Mouse (Mus musculus) lung, embryonic 14.5 days (tissue): ENCODE results near the gene Gdi1. TPM values are rescaled to one million over a fixed set of nuclear protein-coding genes. Genes with fewer than 3 reads are reported as not detected.
A peak's percentile ranks its signal among the peaks of the same experiment; 100 is the strongest.

Source experiments
- ATAC-seq: fragments of 200-750 bp; cut with Nextera tagmentation; 2 replicates; pipeline ENCODE4 v1.8.0; 2017; ENCODE audit warnings: mild to moderate bottlenecking, moderate TSS enrichment, moderate library complexity; ENCODE audit not compliant: insufficient read depth
- DNase-seq: peaks from one replicate; pipeline ENCODE4 v3.0.0-alpha.2; 2015
- H3K27ac ChIP-seq: fragments of 300-500 bp; sonication (generic); 2 replicates; pipeline ENCODE4 v1.5.1; 2014; ENCODE audit warnings: low read depth, mild to moderate bottlenecking, moderate library complexity
- H3K27me3 ChIP-seq: fragments of 300-500 bp; sonication (generic); 2 replicates; pipeline ENCODE4 v1.6.1; 2014; ENCODE audit warnings: low read length, control low read depth; ENCODE audit not compliant: insufficient read depth
- H3K36me3 ChIP-seq: fragments of 300-500 bp; sonication (generic); 2 replicates; pipeline ENCODE4 v1.6.1; 2014; ENCODE audit warnings: control low read depth; ENCODE audit not compliant: insufficient read depth
- H3K4me1 ChIP-seq: fragments of 300-500 bp; sonication (generic); 2 replicates; pipeline ENCODE4 v1.6.1; 2014; ENCODE audit warnings: antibody characterized with exemption, control low read depth; ENCODE audit not compliant: insufficient read depth
- H3K4me2 ChIP-seq: fragments of 300-500 bp; sonication (generic); 2 replicates; pipeline ENCODE4 v1.6.1; 2014; ENCODE audit warnings: mild to moderate bottlenecking
- H3K4me3 ChIP-seq: fragments of 300-500 bp; sonication (generic); 2 replicates; pipeline ENCODE4 v1.5.1; 2014; ENCODE audit warnings: low read depth, low read length
- H3K9ac ChIP-seq: fragments of 300-500 bp; sonication (generic); 2 replicates; pipeline ENCODE4 v1.6.1; 2014
- H3K9me3 ChIP-seq: fragments of 300-500 bp; sonication (generic); 2 replicates; pipeline ENCODE4 v1.6.1; 2016; ENCODE audit warnings: low read depth, low read length, control low read depth
- CTCF ChIP-seq: IDR thresholded peaks from 2 replicates; pipeline ENCODE4 v1.5.1; 2016; ENCODE audit warnings: antibody characterized with exemption, low read depth
- WGBS: fragments of 180-500 bp; shearing (Covaris S2); extraction: QIAGEN DNeasy Blood & Tissue Kit; methylation state at CpG from one replicate; pipeline ENCODE4 v1.1.7; 2014; 5-methylcytosine and 5-hydroxymethylcytosine counted together
- polyA plus RNA-seq: library from polyadenylated mRNA; unstranded; fragments of >200 nt; fragmentation: Nextera tagmentation; extraction: Ambion mirVana; gene quantifications from 2 replicates; pipeline ENCODE4 v1.2.1, GENCODE M21; 2014

Gdi1 gene
- 142 and 156 TPM in 2 replicates for polyA plus RNA-seq

DNA sequence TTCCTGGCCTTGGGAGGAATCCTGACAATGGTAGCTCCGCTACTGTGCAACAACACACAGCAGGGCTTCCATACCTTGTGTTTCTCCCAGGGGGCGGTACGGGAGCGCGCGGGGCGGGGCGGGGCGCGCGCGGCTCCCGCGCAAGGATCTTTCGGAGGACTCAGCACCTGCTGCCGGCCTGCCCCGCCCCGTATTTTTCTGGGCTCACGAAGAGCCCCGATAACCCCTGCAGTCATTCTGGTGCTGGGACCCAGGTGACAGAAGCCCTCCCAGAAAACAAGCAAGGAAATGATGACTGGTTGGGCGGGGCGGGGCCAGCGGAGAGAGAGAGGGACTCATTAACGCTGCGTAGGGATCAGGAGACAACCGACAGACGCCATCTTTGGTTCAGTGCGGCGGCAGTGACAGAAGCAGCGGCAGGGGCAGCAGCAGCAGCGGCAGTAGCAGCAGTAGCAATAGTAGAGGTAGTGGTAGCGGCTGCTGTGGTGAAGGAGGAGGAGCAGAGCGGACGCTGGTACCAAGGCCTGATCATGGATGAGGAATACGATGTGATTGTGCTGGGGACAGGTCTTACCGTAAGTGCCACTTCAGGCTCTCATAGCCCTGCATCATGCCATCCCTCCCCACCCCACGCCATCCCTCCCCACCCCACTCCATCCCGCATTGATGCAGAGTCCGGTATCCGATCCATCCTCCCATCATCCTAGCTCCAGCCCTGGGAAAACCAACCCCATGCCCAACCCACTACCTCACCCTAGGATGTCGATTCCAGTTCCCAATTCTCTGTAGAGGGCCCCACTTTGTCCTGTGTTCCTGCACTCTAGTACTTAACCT lies at the start of gene Gdi1:
Gene Gdi1 (plus strand): TSS at position 132 of the 834 bp plus-strand sequence.
- Histone ChIP-seq H3K27me3 (no peaks in the 10 kb centered on the region), H3K9ac (peak within 1 kb of the TSS; percentile 59), H3K4me1 (no peaks in the 10 kb centered on the region), H3K9me3 (no peaks in the 10 kb centered on the region), H3K4me2 (peak within 1 kb of the TSS; percentile 69), H3K27ac (peak within 1 kb of the TSS; percentile 81), H3K4me3 (peak within 1 kb of the TSS; percentile 55), H3K36me3 (peaks cover 71% of the 10 kb centered on the region)
- WGBS, result 12% methylated on average over 40 of the region's 41 CpGs
- TF ChIP-seq CTCF, result peak; percentile 24
- ATAC-seq (peak; percentile 88), DNase-seq (peak; percentile 81)

DNA sequence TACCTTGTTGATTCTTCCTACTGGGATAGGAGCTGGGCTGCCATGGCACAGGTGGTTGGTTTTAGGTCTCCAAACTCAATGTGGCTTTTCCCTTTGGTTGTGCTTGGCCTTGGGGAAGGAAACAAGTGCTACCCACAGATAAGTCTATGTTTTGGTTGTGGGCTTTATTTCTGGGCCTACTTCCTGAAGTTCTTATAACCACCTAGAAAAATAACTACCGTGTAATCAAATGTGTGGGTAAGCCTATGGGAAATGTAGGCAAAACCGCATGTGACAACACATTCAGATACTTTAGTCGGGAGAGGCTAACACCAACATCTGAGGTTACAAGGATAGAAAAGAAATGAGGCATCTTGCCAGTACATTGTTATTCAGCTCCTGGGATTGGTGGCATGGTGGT lies 47.1 kb upstream of the Gdi1 start:
- Histone ChIP-seq H3K36me3 (peaks cover 28% of the 10 kb centered on the region), H3K9ac (no peak overlapping the region), H3K4me1 (no peaks in the 10 kb centered on the region), H3K9me3 (no peaks in the 10 kb centered on the region), H3K4me3 (no peak overlapping the region), H3K27me3 (no peaks in the 10 kb centered on the region), H3K27ac (no peak overlapping the region), H3K4me2 (no peak overlapping the region)
- ATAC-seq (no peak), DNase-seq (no peak)
- 99% methylated on average over 3 of the region's 3 CpGs for WGBS
- TF ChIP-seq CTCF, result no peak

DNA sequence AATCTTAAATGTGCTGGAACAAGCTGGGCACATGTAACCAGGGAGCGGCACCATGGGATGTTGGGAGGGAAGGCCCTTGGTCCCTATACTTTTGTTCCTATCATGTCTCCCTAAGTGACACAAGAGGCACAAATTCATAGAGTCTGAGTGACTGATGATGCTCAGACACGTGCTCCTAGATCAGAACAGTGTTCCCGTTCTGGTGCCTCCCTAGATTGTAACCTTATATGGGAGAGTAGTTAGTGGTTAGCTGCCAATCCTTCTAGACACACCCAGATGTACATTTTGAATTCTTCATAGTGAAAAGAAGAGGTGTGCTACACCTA lies 35.1 kb upstream of the Gdi1 start:
- peak; percentile 44 for ATAC-seq
- no peaks in the 10 kb centered on the region for H3K27me3 ChIP-seq
- 20% methylated on average over 3 of the region's 3 CpGs for WGBS
- no peak for TF ChIP-seq CTCF
- DNase-seq, result no peak
- H3K9ac ChIP-seq, result peak overlapping the region; percentile 50
- H3K36me3 ChIP-seq, result peaks cover 10% of the 10 kb centered on the region; the same call in 1 of the 2 replicates
- H3K4me1 ChIP-seq, result no peaks in the 10 kb centered on the region
- H3K4me3 ChIP-seq, result peak overlapping the region; percentile 58
- no peaks in the 10 kb centered on the region for H3K9me3 ChIP-seq
- peak overlapping the region; percentile 58 for H3K4me2 ChIP-seq
- peak overlapping the region; percentile 92 for H3K27ac ChIP-seq

DNA sequence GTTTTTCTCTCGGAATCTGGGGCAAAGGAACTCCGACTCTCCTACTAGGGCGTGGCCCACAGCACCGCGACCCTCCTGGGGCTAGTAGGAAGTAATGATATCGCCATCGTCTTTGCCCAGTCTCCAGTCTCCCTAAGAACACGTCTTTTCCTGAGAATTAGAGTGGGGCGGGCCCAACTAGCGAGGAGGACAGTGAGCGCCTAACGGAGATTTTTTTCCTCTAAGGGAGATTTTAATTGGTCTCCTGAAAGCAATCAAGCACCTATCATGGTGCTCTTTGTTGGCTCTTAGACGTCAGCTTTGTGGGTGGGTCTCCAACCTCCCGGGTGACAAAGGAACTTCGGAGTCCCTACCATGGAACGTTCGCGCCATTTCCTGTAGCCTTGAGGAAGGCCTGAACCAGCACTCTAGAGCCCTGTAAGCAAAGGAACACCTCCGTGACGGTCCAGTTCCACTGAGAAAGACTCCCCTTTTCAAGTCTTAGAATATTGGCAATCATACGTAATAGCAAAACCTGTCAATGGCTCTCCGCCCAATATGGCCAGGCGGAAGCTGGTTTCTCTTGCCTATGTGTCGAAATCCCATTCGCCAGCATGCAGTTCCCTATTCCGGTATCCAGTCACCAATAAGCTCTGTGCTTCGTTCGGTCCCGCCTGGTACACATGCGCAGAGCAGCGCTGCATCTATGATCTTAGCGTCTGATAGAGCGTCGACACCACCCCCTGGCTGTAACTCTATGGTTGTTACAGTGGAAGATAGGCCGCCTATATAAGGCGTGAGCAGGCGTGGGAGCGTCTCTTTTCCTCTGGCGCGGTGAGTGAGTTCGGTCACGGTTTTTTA lies 34.5 kb upstream of the Gdi1 start, which contains the start of gene Rpl10:
Gene Rpl10 (plus strand): TSS at position 751 of the 840 bp plus-strand sequence.
- H3K9me3 ChIP-seq, result no peaks in the 10 kb centered on the region
- DNase-seq, result peak; percentile 97
- no peaks in the 10 kb centered on the region for H3K27me3 ChIP-seq
- peak within 1 kb of the TSS; percentile 63 for H3K4me2 ChIP-seq
- peak within 1 kb of the TSS; percentile 79 for H3K9ac ChIP-seq
- peak within 1 kb of the TSS; percentile 92 for H3K27ac ChIP-seq
- peaks cover 10% of the 10 kb centered on the region; the same call in 1 of the 2 replicates for H3K36me3 ChIP-seq
- peak within 1 kb of the TSS; percentile 58 for H3K4me3 ChIP-seq
- ATAC-seq, result peak; percentile 96
- H3K4me1 ChIP-seq, result no peaks in the 10 kb centered on the region
- peak; percentile 54 for TF ChIP-seq CTCF
- WGBS, result 10% methylated on average over 42 of the region's 42 CpGs

DNA sequence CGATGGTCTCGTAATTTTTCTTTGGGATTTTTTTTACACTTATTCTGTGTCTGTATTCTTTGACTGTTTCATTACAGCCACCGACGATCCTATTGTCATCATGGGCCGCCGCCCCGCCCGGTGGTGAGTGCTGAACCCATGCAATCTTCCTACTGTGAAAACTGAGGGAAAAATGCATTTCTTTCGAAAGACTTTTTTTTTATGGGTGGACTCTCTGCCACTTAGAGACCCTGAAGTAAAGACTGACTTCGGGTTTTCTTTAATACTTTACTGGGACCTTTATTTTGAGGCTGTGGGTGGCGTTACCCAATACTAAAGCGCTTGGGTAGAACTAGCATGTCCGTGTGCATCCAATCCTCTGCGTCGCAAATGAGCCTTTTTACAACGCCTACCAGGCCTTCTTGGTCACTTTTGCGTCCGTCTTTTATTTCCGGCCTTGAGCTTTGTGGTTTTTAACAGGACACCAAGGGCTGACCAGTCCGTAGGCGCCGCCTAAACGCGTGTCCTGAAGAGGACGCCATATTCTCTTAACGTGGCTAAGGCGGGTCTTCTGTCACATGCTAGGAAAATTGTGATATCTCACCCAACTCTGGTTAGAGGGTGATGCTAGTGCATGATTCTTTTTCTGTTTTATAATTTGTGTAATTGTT lies 33.8 kb upstream of the Gdi1 start:
- no peaks in the 10 kb centered on the region for H3K4me1 ChIP-seq
- peak overlapping the region; percentile 79 for H3K9ac ChIP-seq
- peak overlapping the region; percentile 63 for H3K4me2 ChIP-seq
- ATAC-seq (no peak), DNase-seq (peak; percentile 56)
- TF ChIP-seq CTCF, result no peak
- 9% methylated on average over 27 of the region's 27 CpGs for WGBS
- H3K9me3 ChIP-seq, result no peaks in the 10 kb centered on the region
- peak overlapping the region; percentile 77 for H3K27ac ChIP-seq
- H3K36me3 ChIP-seq, result peaks cover 10% of the 10 kb centered on the region; the same call in 1 of the 2 replicates
- H3K4me3 ChIP-seq, result peak overlapping the region; percentile 58
- H3K27me3 ChIP-seq, result no peaks in the 10 kb centered on the region

DNA sequence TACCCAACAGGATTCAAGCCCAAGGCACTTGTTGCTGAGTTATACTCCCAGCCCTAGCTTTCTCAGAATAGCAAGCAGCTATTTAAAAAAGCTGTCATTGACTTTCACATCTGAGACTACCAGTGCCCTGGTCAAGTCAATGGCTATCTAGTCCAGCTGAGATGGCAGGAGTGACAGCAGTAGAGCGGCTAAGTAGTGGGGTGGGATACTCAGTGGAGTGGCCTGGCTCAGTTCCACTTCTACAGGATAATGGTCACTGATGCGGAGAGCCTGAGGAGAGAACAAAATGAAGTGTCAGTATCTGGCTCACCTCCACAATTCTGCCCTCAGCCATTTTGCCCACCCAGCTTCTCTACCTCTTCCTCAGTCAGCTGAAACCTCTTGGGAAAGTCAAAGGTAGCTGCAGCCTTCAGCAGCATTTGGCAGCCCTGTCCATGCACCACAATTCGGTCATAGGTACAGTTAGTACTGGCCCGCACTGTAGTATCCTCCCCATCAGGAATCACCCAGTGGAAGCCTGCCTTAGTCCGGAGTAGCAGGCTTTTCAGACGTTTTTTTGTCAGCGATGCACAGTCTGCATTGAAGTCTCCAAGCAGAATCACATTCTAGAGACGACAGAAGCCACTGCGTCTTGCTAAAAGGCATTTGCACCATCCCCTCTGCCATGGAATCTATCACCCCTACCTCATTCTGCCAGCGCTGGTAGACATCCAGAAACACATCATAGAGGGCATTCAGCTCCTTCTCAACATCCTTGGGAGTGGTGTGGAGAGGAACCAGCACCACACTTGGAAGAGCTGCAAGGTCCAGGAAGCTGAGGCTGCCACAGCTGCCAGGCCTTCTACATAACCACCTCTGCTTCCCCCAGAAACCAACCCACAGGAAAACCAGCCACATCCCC lies 31.1 kb upstream of the Gdi1 start:
- ATAC-seq, result no peak
- H3K4me2 ChIP-seq, result no peak overlapping the region
- no peak for TF ChIP-seq CTCF
- H3K4me1 ChIP-seq, result no peaks in the 10 kb centered on the region
- H3K9ac ChIP-seq, result no peak overlapping the region
- H3K9me3 ChIP-seq, result no peaks in the 10 kb centered on the region
- 27% methylated on average over 10 of the region's 10 CpGs for WGBS
- no peak overlapping the region for H3K27ac ChIP-seq
- H3K36me3 ChIP-seq, result peaks cover 10% of the 10 kb centered on the region; the same call in 1 of the 2 replicates
- no peak overlapping the region for H3K4me3 ChIP-seq
- H3K27me3 ChIP-seq, result no peaks in the 10 kb centered on the region
- peak; percentile 38 for DNase-seq
